Mouse (Mus musculus): ENCODE results near the gene Gm5538. TPM values are rescaled to one million over a fixed set of nuclear protein-coding genes. Genes with fewer than 3 reads are reported as not detected.

Gm5538 gene
- not detected in 2 replicates for polyA plus RNA-seq (2012; rRNA removed)

DNA sequence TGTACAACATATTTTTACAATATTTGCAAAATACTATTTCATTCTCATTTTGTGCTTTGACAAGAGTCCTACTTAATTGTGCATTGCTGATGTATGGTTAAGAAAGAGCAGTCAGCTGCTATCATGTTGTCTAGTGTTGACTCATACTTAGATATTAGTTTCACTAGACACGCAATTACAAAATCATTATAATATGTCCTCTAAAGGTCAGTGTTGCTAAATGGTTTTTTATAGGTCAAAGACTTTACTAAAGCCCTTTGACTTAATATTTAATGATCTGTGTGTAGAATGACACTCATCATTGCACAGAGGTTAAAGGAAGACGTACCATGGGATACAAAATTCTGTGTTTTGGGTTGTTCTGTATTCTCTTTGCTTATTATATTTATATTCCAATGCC is at the start of gene Gm5538:
TSS of gene Gm5538 (plus strand) at position 301 of the 400 bp plus-strand sequence.

Other genes starting within 250 kb of the Gm5538 start
- gene Gm8298, start 131.3 kb downstream of the Gm5538 start, polyA plus RNA-seq (2012; rRNA removed): not detected in 2 replicates
- 0.08 and 0.11 TPM in 2 replicates for gene C130079G13Rik, start 195.4 kb downstream of the Gm5538 start, polyA plus RNA-seq (2012; rRNA removed)